Mouse (Mus musculus) midbrain, embryonic 10.5 days (tissue): ENCODE measurements at regions not wholly inside any gene's neighbourhood (a gene's known extent, or its start where the extent isn't known, plus 50 kb on each side); places are given as distances from the start of the nearest gene placed in this dataset.

Experiments
- DNase-seq: peaks from one replicate; pipeline ENCODE4 v3.0.0-alpha.2; 2017; ENCODE audit warnings: low spot score
- H3K27ac ChIP-seq: fragments of 300-500 bp; sonication (generic); replicated peaks from 2 replicates; pipeline ENCODE4 v1.5.1; 2016; ENCODE audit warnings: mild to moderate bottlenecking
- H3K27me3 ChIP-seq: fragments of 300-500 bp; sonication (generic); 2 replicates; pipeline ENCODE4 v1.6.1; 2016; ENCODE audit warnings: low read depth, mild to moderate bottlenecking; ENCODE audit not compliant: poor library complexity, severe bottlenecking
- H3K36me3 ChIP-seq: fragments of 300-500 bp; sonication (generic); 2 replicates; pipeline ENCODE4 v1.6.1; 2016; ENCODE audit warnings: mild to moderate bottlenecking, moderate library complexity
- H3K4me1 ChIP-seq: fragments of 300-500 bp; sonication (generic); 2 replicates; pipeline ENCODE4 v1.6.1; 2016
- H3K4me3 ChIP-seq: fragments of 300-500 bp; sonication (generic); 2 replicates; pipeline ENCODE4 v1.5.1; 2016; ENCODE audit warnings: mild to moderate bottlenecking, moderate library complexity
- H3K9me3 ChIP-seq: fragments of 300-500 bp; sonication (generic); replicated peaks from 2 replicates; pipeline ENCODE4 v1.6.1; 2016; ENCODE audit warnings: mild to moderate bottlenecking
- WGBS: fragments of 180-500 bp; shearing (Covaris S2); methylation state at CpG from one replicate; pipeline ENCODE4 v1.1.7; 2016; 5-methylcytosine and 5-hydroxymethylcytosine counted together

- H3K36me3 ChIP-seq = no peaks in the 10 kb centered on the region
- H3K4me1 ChIP-seq = peaks cover 16% of the 10 kb centered on the region
- H3K27me3 ChIP-seq = peaks cover 38% of the 10 kb centered on the region
- WGBS = 89% methylated on average over 13 of the region's 13 CpGs
- no peak for DNase-seq
- H3K9me3 ChIP-seq = no peaks in the 10 kb centered on the region
- no peak overlapping the region for H3K4me3 ChIP-seq
- no peak overlapping the region for H3K27ac ChIP-seq
Measured at GRCm38 (mm10) chr4:125399376-125400112, 91.0 kb upstream of the Grik3 start.

DNA sequence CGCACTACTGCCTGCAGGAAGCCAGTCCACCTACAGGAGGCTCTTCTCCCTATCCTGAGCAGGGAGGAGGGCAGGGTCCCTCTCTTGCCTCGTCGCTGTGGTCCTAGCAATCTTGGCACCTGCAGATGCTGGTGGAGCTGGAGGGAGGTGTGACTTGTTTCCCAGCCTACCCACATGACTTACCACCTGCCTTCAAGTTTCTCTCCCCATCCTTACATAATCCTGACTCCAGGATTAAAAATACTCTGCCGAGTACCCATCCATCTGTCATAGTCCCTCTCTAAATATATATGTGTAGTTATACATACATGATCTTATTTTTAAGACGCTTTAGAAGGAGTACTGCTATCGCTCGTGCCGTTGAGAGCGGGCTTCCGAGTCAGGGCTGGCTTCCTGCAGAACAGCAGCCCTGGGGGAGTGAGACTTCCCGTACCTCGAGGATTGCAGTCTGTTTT lies 93.5 kb upstream of the Grik3 start:
- WGBS = 71% methylated on average over 12 of the region's 12 CpGs
- DNase-seq = no peak
- H3K4me1 ChIP-seq = peaks cover 16% of the 10 kb centered on the region
- no peaks in the 10 kb centered on the region for H3K9me3 ChIP-seq
- no peak overlapping the region for H3K27ac ChIP-seq
- H3K36me3 ChIP-seq = no peaks in the 10 kb centered on the region
- peaks cover 23% of the 10 kb centered on the region for H3K27me3 ChIP-seq
- no peak overlapping the region for H3K4me3 ChIP-seq

DNA sequence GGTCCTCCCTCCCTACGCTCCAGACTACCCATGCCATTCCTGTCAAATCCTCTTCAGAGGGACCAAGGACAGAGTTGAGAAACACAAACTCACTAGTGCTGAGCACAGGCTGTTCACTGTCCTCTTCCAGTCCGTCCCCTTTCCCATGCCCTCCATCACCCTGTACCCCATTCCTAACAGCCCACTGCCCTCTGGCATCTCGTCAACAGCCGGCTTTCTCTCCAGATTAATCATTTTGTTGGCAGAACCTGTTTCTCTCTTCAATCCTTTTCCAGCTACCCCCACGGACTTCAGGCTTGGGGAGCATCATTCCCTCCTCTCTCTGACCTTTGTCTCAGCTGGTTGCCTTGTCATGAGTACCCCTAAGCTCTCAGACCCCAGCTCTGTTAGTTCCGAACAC lies 99.2 kb upstream of the Grik3 start:
- Histone ChIP-seq H3K4me1 (no peaks in the 10 kb centered on the region), H3K4me3 (no peak overlapping the region), H3K36me3 (no peaks in the 10 kb centered on the region), H3K27ac (no peak overlapping the region), H3K27me3 (no peaks in the 10 kb centered on the region), H3K9me3 (0 out of 2 replicates have a peak, but pooled peaks cover 3% of the 10 kb centered on the region)
- DNase-seq = no peak
- WGBS = 74% methylated on average over 6 of the region's 6 CpGs

DNA sequence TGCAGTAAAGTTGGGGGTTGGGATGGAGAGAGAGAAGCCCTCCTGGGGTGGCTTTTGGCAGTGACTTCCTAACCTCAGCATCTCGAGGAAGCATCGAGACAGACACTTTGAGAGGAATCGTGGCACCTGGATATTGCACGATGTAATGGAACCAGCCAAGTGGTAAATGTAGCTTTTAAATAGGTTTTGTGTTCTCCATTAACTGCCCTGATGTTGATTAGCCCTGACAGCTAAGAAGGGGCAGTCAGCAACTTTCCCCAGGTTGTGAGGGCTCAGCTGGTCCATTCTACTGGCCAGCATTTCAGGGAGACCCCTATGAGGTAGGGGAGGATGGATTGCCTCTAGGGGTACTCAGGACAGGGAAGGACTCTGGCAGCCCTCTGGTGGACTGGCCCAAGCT lies 104.7 kb upstream of the Grik3 start:
- peaks cover 3% of the 10 kb centered on the region; the same call in 1 of the 2 replicates for H3K9me3 ChIP-seq
- DNase-seq = no peak
- H3K4me1 ChIP-seq = peaks cover 9% of the 10 kb centered on the region
- no peak overlapping the region for H3K27ac ChIP-seq
- no peaks in the 10 kb centered on the region for H3K36me3 ChIP-seq
- H3K4me3 ChIP-seq = no peak overlapping the region
- WGBS = 67% methylated on average over 4 of the region's 4 CpGs
- no peaks in the 10 kb centered on the region for H3K27me3 ChIP-seq

GRCm38 (mm10) chr4:125364011-125364410 lies 126.5 kb upstream of the Grik3 start:
- DNase-seq = no peak
- Histone ChIP-seq H3K27me3 (peaks cover 60% of the 10 kb centered on the region), H3K9me3 (no peaks in the 10 kb centered on the region), H3K4me1 (peaks cover 39% of the 10 kb centered on the region), H3K27ac (peak overlapping the region; percentile 73; the same call in 1 of the 2 replicates), H3K36me3 (no peaks in the 10 kb centered on the region), H3K4me3 (no peak overlapping the region)
- WGBS = 55% methylated on average over 9 of the region's 9 CpGs

- peaks cover 54% of the 10 kb centered on the region for H3K27me3 ChIP-seq
- 78% methylated on average over 18 of the region's 18 CpGs for WGBS
- no peak overlapping the region for H3K27ac ChIP-seq
- no peaks in the 10 kb centered on the region for H3K36me3 ChIP-seq
- H3K4me1 ChIP-seq = peaks cover 39% of the 10 kb centered on the region
- H3K4me3 ChIP-seq = no peak overlapping the region
- H3K9me3 ChIP-seq = no peaks in the 10 kb centered on the region
- no peak for DNase-seq
Measured at GRCm38 (mm10) chr4:125361611-125362520, 128.6 kb upstream of the Grik3 start.

- no peaks in the 10 kb centered on the region for H3K9me3 ChIP-seq
- peaks cover 11% of the 10 kb centered on the region for H3K4me1 ChIP-seq
- no peak for DNase-seq
- peaks cover 41% of the 10 kb centered on the region for H3K27me3 ChIP-seq
- no peak overlapping the region for H3K4me3 ChIP-seq
- no peaks in the 10 kb centered on the region for H3K36me3 ChIP-seq
- H3K27ac ChIP-seq = no peak overlapping the region
- 92% methylated on average over 2 of the region's 2 CpGs for WGBS
Measured at GRCm38 (mm10) chr4:125358356-125358755, 132.1 kb upstream of the Grik3 start.

GRCm38 (mm10) chr4:125356441-125356840 lies 134.1 kb upstream of the Grik3 start:
- Histone ChIP-seq H3K4me1 (peaks cover 5% of the 10 kb centered on the region; the same call in 1 of the 2 replicates), H3K27me3 (peaks cover 23% of the 10 kb centered on the region; the same call in 1 of the 2 replicates), H3K9me3 (no peaks in the 10 kb centered on the region), H3K27ac (0 out of 2 replicates have a peak overlapping the region, but pooled peaks have one; percentile 9), H3K4me3 (no peak overlapping the region), H3K36me3 (no peaks in the 10 kb centered on the region)
- no peak for DNase-seq
- 54% methylated on average over 8 of the region's 8 CpGs for WGBS

DNA sequence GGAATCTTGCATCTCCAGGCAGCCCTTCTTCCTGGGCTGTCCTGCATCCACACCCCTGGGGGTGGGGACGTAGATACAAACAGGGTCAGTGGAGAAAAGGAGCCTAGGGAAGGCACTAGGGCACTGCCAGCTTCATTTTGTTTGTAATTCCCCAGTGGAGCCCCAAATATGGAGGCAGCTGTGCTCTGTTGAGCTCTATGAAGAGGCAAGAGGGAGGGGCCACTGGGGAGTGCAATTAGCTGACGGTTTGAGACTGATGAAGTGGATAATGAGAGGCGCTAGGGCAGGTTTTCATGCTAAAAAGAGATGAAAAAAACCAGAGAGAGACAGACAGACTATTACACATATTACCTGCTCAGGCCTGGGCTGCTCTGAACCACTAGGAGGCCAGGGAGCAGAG lies 135.8 kb upstream of the Grik3 start:
- H3K27me3 ChIP-seq = peaks cover 11% of the 10 kb centered on the region; the same call in 1 of the 2 replicates
- H3K4me3 ChIP-seq = no peak overlapping the region
- 52% methylated on average over 3 of the region's 3 CpGs for WGBS
- no peak for DNase-seq
- H3K4me1 ChIP-seq = peaks cover 5% of the 10 kb centered on the region; the same call in 1 of the 2 replicates
- no peaks in the 10 kb centered on the region for H3K9me3 ChIP-seq
- H3K36me3 ChIP-seq = no peaks in the 10 kb centered on the region
- H3K27ac ChIP-seq = no peak overlapping the region

DNA sequence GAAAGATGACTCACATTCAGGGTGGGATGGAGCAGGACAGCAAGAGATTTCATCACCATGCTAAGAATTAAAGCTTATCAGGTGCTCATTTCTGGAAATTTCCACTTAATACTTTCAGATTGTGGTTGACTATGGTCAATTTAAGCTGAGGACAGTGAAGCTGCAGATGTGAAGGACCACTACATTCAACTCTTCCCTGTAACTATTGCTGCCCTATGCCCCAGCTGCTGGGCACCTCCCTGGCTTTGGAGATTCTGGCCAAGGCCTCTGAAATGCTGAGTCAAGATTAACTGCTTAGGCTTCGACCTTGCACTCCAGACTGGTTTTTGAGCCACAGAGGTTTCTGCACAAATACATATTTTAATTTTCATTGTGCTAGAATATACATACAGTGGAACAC lies 140.4 kb upstream of the Grik3 start:
- peaks cover 10% of the 10 kb centered on the region for H3K4me1 ChIP-seq
- 91% methylated on average over 1 of the region's 1 CpGs for WGBS
- DNase-seq = no peak

GRCm38 (mm10) chr4:125339056-125339455 lies 151.4 kb upstream of the Grik3 start:
- Histone ChIP-seq H3K4me1 (no peaks in the 10 kb centered on the region), H3K36me3 (no peaks in the 10 kb centered on the region), H3K9me3 (no peaks in the 10 kb centered on the region), H3K27me3 (no peaks in the 10 kb centered on the region), H3K27ac (no peak overlapping the region), H3K4me3 (no peak overlapping the region)
- DNase-seq = no peak
- 65% methylated on average over 2 of the region's 2 CpGs for WGBS

More for the DNA sequence above, 140.4 kb upstream of the Grik3 start:
- Histone ChIP-seq H3K27me3 (no peaks in the 10 kb centered on the region), H3K27ac (no peak overlapping the region), H3K4me3 (no peak overlapping the region), H3K36me3 (no peaks in the 10 kb centered on the region), H3K9me3 (no peaks in the 10 kb centered on the region)

DNA sequence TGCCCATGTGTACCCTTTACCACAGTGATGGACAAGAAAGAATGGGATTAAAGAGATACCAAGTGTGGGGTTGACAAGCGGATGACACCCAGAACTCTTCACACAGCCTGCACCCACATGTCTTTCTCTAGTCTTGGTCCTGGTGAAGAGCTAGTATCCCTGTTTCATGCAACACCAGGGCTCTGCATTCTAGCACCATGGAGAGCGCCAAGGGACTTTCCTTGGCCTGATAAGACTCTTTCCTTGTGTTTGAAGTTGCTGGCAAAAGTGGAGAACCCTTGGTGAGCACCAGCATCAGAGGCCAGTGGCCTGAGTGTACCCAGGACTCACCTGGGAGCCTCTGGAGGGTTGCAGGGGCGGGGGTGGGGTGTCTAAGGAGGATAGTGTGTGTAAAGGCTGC lies 161.7 kb upstream of the Grik3 start:
- Histone ChIP-seq H3K9me3 (no peaks in the 10 kb centered on the region), H3K4me3 (no peak overlapping the region), H3K36me3 (no peaks in the 10 kb centered on the region), H3K27me3 (no peaks in the 10 kb centered on the region), H3K27ac (no peak overlapping the region), H3K4me1 (no peaks in the 10 kb centered on the region)
- 38% methylated on average over 3 of the region's 3 CpGs for WGBS
- DNase-seq = peak; percentile 27

DNA sequence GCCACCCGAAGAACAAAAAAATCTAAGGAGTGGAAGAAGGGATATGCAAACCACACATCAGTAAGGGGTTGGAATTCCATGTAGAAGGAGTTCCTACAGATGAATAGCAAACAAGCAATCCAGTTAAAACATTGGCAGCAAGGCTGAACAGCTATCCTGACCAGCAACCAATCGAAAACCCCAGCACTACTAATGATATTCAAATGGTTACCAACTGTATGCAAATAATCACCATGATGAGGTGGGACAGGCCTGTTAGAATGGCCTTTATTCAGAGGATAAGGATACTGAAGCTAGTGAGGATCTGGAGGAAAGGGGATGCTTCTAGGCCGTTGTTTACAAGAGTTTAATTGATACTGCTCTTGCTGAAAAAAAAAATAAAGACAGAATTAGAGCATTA lies 166.0 kb upstream of the Grik3 start:
- Histone ChIP-seq H3K36me3 (no peaks in the 10 kb centered on the region), H3K27ac (no peak overlapping the region), H3K27me3 (no peaks in the 10 kb centered on the region), H3K4me1 (no peaks in the 10 kb centered on the region), H3K9me3 (no peaks in the 10 kb centered on the region), H3K4me3 (no peak overlapping the region)
- 84% methylated on average over 3 of the region's 3 CpGs for WGBS
- DNase-seq = no peak
